Mouse (Mus musculus) stomach, embryonic 14.5 days (tissue): ENCODE data around the gene Tle6. TPM values are rescaled to one million over a fixed set of nuclear protein-coding genes. Genes with fewer than 3 reads are reported as not detected.
"Not testable (repeated sequence)": the region's sequence is repeated elsewhere in the genome, so short reads cannot be mapped to it uniquely, and the experiment has no call there.

Experiments used
- ATAC-seq: fragments of 200-750 bp; cut with Nextera tagmentation; 2 replicates; pipeline ENCODE4 v1.8.0; 2017; ENCODE audit warnings: low read depth, moderate TSS enrichment; ENCODE audit not compliant: insufficient number of reproducible peaks, insufficient read depth, low FRiP score
- H3K27ac ChIP-seq: fragments of 300-500 bp; sonication (generic); 2 replicates; pipeline ENCODE4 v1.5.1; 2014; ENCODE audit warnings: mild to moderate bottlenecking, low read length, moderate library complexity, mixed read lengths
- H3K27me3 ChIP-seq: fragments of 300-500 bp; sonication (generic); 2 replicates; pipeline ENCODE4 v1.6.1; 2014; ENCODE audit warnings: low read length, control low read depth, mixed read lengths; ENCODE audit not compliant: control insufficient read depth, insufficient read depth
- H3K36me3 ChIP-seq: fragments of 300-500 bp; sonication (generic); 2 replicates; pipeline ENCODE4 v1.6.1; 2014; ENCODE audit warnings: mild to moderate bottlenecking, control low read depth, low read length, moderate library complexity, mixed read lengths; ENCODE audit not compliant: control insufficient read depth, insufficient read depth
- H3K4me1 ChIP-seq: fragments of 300-500 bp; sonication (generic); 2 replicates; pipeline ENCODE4 v1.6.1; 2014; ENCODE audit warnings: low read length, control low read depth, mixed read lengths; ENCODE audit not compliant: control insufficient read depth, insufficient read depth
- H3K4me2 ChIP-seq: fragments of 300-500 bp; sonication (generic); replicated peaks from 2 replicates; pipeline ENCODE4 v1.6.1; 2014; ENCODE audit warnings: low read depth, low read length, control low read depth
- H3K4me3 ChIP-seq: fragments of 300-500 bp; sonication (generic); 2 replicates; pipeline ENCODE4 v1.5.1; 2014; ENCODE audit warnings: low read depth, low read length, control low read depth
- H3K9ac ChIP-seq: fragments of 300-500 bp; sonication (generic); replicated peaks from 2 replicates; pipeline ENCODE4 v1.6.1; 2014; ENCODE audit warnings: low read depth, mild to moderate bottlenecking, control low read depth, low read length, moderate library complexity, mixed read lengths
- H3K9me3 ChIP-seq: fragments of 300-500 bp; sonication (generic); 2 replicates; pipeline ENCODE4 v1.6.1; 2016; ENCODE audit warnings: low read depth, low read length, control low read depth; ENCODE audit not compliant: control insufficient read depth
- WGBS: fragments of 180-500 bp; shearing (Covaris S2); extraction: QIAGEN DNeasy Blood & Tissue Kit; methylation state at CpG from one replicate; pipeline ENCODE4 v1.1.7; 2014; 5-methylcytosine and 5-hydroxymethylcytosine counted together
- polyA plus RNA-seq: library from polyadenylated mRNA; unstranded; fragments of >200 nt; fragmentation: Nextera tagmentation; extraction: Ambion mirVana; gene quantifications from 2 replicates; pipeline ENCODE4 v1.2.1, GENCODE M21; 2014

Tle6 gene
- polyA plus RNA-seq = 14.3 and 18.2 TPM in 2 replicates

DNA sequence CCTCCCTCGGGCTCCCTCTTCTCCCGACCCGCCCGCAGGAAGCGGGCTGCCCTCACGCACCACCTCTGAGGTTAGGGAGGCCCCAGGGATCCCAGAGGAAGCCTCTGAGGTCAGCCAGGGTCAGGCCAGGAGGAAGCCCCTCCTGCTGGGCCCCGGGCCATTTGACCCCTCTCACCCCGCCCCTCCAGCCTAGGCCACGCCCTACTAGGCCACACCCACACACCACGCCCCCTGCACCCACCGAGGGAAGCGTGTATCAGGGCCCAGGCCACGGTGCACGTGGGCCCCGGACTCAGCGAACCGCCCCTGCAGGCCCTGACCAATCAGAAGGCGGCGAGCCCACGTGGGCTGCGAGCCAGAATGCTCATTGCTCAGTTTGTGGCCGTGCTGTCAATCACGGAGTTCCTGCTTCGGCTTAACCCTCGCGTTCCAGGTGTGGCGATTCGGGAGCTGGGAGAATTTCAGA is at the start of gene Tle6:
Gene Tle6 (minus strand): TSS at position 336 of the 466 bp plus-strand sequence.
- Histone ChIP-seq H3K27me3 (no peaks in the 10 kb centered on the region), H3K9ac (no peak within 1 kb of the TSS), H3K4me2 (peak within 1 kb of the TSS; percentile 22), H3K4me1 (peaks cover 34% of the 10 kb centered on the region), H3K27ac (peak within 1 kb of the TSS; percentile 67; the same call in 1 of the 2 replicates), H3K9me3 (no peaks in the 10 kb centered on the region), H3K36me3 (no peaks in the 10 kb centered on the region), H3K4me3 (no peak within 1 kb of the TSS)
- ATAC-seq = peak; percentile 89
- under 1% methylated on average over 28 of the region's 28 CpGs for WGBS

GRCm38 (mm10) chr10:81648803-81649775 is 48.2 kb upstream of the Tle6 start, which contains the start of gene Gm10778:
Gene Gm10778, plus strand, starts transcription at chr10:81649059.
- Histone ChIP-seq H3K9ac (0 out of 2 replicates have a peak within 1 kb of the TSS, but pooled peaks have one; percentile 38), H3K4me3 (peak within 1 kb of the TSS; percentile 44), H3K4me2 (peak within 1 kb of the TSS; percentile 47)
- not testable (repeated sequence) for H3K27ac ChIP-seq, H3K27me3 ChIP-seq, H3K9me3 ChIP-seq, H3K36me3 ChIP-seq, H3K4me1 ChIP-seq
- ATAC-seq = peak; percentile 94
- 3% methylated on average over 31 of the region's 52 CpGs for WGBS

DNA sequence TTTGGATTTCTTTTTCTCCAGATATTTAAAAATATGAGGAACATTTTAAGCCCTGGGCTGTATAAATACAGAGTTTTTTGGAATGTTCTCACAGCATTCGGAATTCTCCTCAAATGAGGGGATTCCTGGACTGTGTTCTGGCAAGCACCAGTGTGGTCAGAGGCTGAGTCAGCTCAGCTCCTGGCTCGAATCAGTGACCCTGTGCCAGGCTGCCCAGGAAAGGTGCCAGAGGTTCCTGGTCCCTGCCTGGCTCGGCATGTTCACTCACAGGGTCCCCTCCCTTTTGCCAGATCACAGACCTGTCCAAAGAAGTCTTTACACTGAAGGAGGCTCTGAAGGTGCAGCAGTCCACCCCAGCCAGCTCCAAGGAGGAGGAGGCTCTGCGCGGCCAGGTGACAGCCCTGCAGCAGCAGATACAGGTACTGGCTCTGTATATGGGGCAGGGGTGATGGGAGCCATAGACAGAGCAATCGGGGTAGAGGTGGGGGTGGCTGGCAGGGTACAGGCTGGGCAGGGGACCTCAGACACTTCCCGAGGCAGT is 45.2 kb upstream of the Tle6 start:
- no peaks in the 10 kb centered on the region for H3K27me3 ChIP-seq
- H3K4me2 ChIP-seq = no peak overlapping the region
- 80% methylated on average over 7 of the region's 7 CpGs for WGBS
- H3K4me3 ChIP-seq = no peak overlapping the region
- peaks cover 10% of the 10 kb centered on the region for H3K4me1 ChIP-seq
- H3K27ac ChIP-seq = no peak overlapping the region
- no peak for ATAC-seq
- H3K9ac ChIP-seq = no peak overlapping the region
- H3K36me3 ChIP-seq = no peaks in the 10 kb centered on the region
- peaks cover 2% of the 10 kb centered on the region; the same call in 1 of the 2 replicates for H3K9me3 ChIP-seq

GRCm38 (mm10) chr10:81645391-81645790 is 44.5 kb upstream of the Tle6 start:
- H3K9me3 ChIP-seq = no peaks in the 10 kb centered on the region
- peaks cover 10% of the 10 kb centered on the region for H3K4me1 ChIP-seq
- no peak for ATAC-seq
- no peaks in the 10 kb centered on the region for H3K36me3 ChIP-seq
- no peak overlapping the region for H3K9ac ChIP-seq
- WGBS = 90% methylated on average over 4 of the region's 4 CpGs
- H3K4me2 ChIP-seq = no peak overlapping the region
- no peak overlapping the region for H3K27ac ChIP-seq
- no peak overlapping the region for H3K4me3 ChIP-seq
- H3K27me3 ChIP-seq = no peaks in the 10 kb centered on the region

DNA sequence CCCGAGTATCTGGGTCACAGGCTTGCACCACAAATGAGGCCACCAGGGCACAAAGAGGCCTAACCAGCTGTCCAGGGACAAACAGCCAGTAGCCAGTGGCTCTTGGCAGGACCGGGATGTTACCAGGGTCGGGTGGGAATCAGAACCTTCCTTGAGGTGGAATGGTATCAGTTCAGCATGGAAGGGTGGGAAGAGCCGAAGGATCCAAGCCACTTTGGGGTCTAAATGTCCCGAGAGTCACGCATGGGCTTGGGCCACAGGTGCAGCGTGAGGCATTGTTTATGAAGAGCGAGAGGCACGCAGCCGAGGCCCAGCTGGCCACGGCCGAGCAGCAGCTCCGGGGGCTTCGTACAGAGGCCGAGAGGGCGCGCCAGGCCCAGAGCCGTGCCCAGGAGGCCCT is 43.8 kb upstream of the Tle6 start:
- no peaks in the 10 kb centered on the region for H3K27me3 ChIP-seq
- H3K4me3 ChIP-seq = no peak overlapping the region
- no peaks in the 10 kb centered on the region for H3K9me3 ChIP-seq
- ATAC-seq = no peak
- no peak overlapping the region for H3K9ac ChIP-seq
- no peak overlapping the region for H3K4me2 ChIP-seq
- H3K27ac ChIP-seq = no peak overlapping the region
- no peaks in the 10 kb centered on the region for H3K36me3 ChIP-seq
- WGBS = 90% methylated on average over 18 of the region's 18 CpGs
- peaks cover 10% of the 10 kb centered on the region for H3K4me1 ChIP-seq

DNA sequence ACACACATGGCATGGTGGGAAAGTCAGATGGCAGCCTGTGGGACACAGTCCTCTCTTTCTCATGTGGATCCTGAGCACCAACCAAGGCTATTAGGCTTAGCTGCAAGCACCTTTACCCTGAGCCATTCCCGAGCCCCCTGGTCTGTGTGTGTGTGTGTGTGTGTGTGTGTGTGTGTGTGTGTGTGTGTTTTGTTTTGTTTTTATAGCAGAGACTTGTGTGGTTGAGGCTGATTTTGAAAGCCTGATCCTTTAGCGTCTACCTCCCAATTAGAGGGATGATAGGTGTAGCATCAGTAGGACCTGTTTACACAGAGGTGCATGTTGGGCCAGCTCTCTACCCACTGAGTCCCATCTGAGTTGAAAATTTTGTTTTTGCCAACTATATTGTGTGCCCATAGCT is 43.3 kb upstream of the Tle6 start:
- H3K9ac ChIP-seq = 0 out of 2 replicates have a peak overlapping the region, but pooled peaks have one; percentile 92
- H3K4me3 ChIP-seq = peak overlapping the region; percentile 73
- no peaks in the 10 kb centered on the region for H3K36me3 ChIP-seq
- peak; percentile 3; the same call in 1 of the 2 replicates for ATAC-seq
- peaks cover 10% of the 10 kb centered on the region for H3K4me1 ChIP-seq
- H3K9me3 ChIP-seq = no peaks in the 10 kb centered on the region
- 46% methylated on average over 2 of the region's 2 CpGs for WGBS
- peak overlapping the region; percentile 92 for H3K4me2 ChIP-seq
- peak overlapping the region; percentile 97; the same call in 1 of the 2 replicates for H3K27ac ChIP-seq
- no peaks in the 10 kb centered on the region for H3K27me3 ChIP-seq

DNA sequence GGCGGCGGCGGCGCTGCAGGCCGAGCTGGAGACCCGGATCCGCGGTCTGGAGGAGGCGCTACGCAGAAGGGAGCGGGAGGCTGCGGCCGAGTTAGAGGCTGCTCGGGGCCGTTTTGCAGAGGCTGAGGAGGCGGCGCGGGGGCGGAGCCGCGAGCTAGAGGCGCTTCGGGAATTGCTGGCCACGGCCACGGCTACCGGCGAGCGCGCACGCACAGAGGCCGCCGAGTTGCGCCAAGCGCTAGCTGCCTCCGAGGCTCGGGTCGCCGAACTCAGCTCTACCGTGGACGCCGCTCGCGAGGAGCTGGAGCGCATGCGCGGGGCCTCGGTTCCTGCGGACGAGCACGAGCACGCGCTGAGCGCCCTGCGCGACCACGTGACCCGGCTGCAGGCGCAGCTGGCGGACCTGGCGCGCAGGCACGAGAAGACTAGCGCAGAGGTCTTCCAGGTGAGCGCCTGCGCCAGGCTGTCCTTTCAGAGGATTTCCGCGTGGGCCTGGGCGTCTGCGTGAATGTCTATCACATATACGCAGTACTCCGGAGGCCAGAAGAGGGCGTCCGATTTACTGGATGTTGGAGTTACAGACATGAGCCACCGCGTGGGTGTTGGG is 42.7 kb upstream of the Tle6 start:
- H3K4me1 ChIP-seq = peaks cover 10% of the 10 kb centered on the region
- H3K9me3 ChIP-seq = no peaks in the 10 kb centered on the region
- peak overlapping the region; percentile 97 for H3K27ac ChIP-seq
- H3K4me3 ChIP-seq = peak overlapping the region; percentile 73
- no peaks in the 10 kb centered on the region for H3K27me3 ChIP-seq
- H3K9ac ChIP-seq = peak overlapping the region; percentile 92
- peak; percentile 89 for ATAC-seq
- WGBS = under 1% methylated on average over 70 of the region's 75 CpGs
- H3K4me2 ChIP-seq = peak overlapping the region; percentile 92
- no peaks in the 10 kb centered on the region for H3K36me3 ChIP-seq
